Mouse (Mus musculus) MEL (cell line): ENCODE results near the gene Moxd2.

Source experiments
- CTCF ChIP-seq, 3 experiments: IDR thresholded peaks in 2 of 3; conservative IDR thresholded peaks in 1 of 3; 2 replicates each; pipeline ENCODE4 v1.5.1; 2011 to 2012; ENCODE audit warnings: low read length in 3 of 3, low read depth in 2 of 3, mild to moderate bottlenecking in 2 of 3, improper control_type of control experiment in 1 of 3, inconsistent platforms in 1 of 3, mixed read lengths in 1 of 3, moderate library complexity in 1 of 3; ENCODE audit not compliant: control insufficient read depth in 1 of 3, insufficient read depth in 1 of 3, poor library complexity in 1 of 3, severe bottlenecking in 1 of 3
- POLR2A ChIP-seq, 2 experiments: IDR thresholded peaks; 2 replicates each; pipeline ENCODE4 v1.6.1; 2011 to 2012; ENCODE audit warnings: low read length in 2 of 2, mild to moderate bottlenecking in 2 of 2, control low read depth in 1 of 2, improper control_type of control experiment in 1 of 2, low read depth in 1 of 2, moderate library complexity in 1 of 2; ENCODE audit not compliant: control insufficient read depth in 1 of 2, insufficient read depth in 1 of 2, poor library complexity in 1 of 2

DNA sequence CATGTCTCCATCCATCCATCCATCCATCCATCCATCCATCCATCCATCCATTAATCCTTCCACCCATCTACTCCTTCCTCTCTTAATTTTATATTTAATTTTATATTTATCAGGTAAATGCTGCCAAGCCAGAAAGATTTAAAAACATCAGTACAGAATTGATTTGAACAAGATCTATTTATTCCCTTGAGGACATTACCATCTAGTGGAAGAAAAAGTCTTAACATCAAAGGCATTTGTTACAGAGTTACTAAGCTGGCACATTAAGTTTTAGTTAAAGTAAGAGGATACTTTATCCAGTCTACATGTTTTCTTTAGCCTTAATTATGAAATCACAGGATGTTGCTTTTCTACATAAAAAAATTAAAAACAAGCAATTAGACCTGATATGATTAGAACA lies 42.0 kb downstream of the Moxd2 start:
- TF ChIP-seq CTCF (IDR thresholded peaks at IDR 0.05 in 2 of 3, conservative IDR thresholded peaks at IDR 0.05 in 1 of 3; ENCODE audit: control insufficient read depth in 1 of 3, insufficient read depth in 1 of 3, low read depth in 2 of 3, low read length in 3 of 3, poor library complexity in 1 of 3, severe bottlenecking in 1 of 3) (no peak), POLR2A (IDR thresholded peaks at IDR 0.05; ENCODE audit: control insufficient read depth in 1 of 2, insufficient read depth in 1 of 2, low read depth in 1 of 2, low read length in 2 of 2, poor library complexity in 1 of 2) (no peak)
